Mouse (Mus musculus) cerebellum, postnatal 25 days (tissue): ENCODE results near the gene Prima1.

Source experiments
- DNase-seq, 2 experiments: peaks; one replicate each; pipeline ENCODE4 v3.0.0; 2021; ENCODE audit warnings: mixed read lengths in 2 of 2

The Prima1 gene

DNA sequence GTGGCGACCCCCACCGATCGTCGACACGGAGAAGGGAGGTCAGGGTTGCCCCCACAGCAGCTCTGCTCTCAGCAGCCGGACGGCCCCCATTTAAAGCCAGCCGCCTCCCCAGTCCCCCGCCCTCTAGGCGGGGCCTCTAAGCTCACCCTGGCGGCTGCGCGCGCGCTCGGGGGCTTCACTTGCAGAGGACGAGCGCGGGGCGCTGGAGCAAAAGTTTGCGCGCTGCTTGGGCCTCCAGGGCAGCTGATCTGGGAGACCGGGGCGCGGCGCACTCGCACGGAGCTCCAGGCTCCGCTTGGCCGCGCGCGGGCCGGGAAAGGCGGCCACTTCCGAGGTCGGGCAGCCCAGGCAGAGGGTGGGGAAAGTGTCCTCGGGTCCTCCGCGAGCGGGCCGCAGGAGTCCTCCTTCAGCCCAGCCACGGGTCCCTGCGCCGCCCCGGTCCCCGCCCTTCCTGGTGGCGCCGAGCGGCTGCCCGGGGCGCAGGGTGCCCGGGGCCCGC, at the start of gene Prima1:
Prima1 (minus strand) TSS at position 68 of the 499 bp plus-strand sequence.
- DNase-seq, result peak; percentile 37 to 58

DNA sequence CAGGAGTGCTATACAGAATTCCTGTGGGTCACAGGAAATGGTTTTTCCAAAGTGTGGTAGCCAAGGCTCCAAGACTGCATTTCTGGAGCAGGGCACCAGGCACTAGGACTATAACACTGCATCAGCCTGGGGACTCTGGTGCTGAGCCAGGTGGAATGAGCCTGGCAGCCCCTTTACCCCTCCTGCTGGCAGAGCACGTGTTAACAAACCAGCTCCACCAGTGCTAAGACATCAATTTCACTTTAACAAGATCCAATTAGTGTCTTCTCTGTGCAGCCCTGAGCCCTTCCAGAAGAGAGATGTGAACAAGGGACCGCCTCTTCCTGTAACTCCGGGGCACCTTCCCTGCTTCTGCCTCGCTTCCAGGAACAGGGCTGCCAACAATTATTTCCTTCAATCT, 45.3 kb upstream of the Prima1 start:
- no peak for DNase-seq

DNA sequence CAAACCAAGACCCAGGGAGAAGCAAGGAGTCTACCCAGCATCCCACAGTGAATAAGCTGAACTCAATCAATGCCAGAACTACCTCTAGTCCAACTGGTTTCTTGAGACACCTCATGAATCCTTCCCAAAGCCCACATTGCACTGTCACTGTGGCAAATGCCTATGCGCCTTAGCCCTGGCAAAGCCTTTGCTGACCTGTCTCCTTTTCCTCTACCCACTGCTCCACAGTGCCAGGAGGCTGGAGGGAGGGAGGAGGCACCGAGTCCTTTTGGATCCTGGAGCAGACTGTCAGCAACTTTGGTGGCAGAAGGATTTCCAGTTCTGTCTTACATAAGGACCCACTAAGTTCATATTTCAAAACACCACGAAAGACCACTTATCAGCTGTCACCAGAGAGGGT, 41.5 kb upstream of the Prima1 start:
- DNase-seq, result no peak

DNA sequence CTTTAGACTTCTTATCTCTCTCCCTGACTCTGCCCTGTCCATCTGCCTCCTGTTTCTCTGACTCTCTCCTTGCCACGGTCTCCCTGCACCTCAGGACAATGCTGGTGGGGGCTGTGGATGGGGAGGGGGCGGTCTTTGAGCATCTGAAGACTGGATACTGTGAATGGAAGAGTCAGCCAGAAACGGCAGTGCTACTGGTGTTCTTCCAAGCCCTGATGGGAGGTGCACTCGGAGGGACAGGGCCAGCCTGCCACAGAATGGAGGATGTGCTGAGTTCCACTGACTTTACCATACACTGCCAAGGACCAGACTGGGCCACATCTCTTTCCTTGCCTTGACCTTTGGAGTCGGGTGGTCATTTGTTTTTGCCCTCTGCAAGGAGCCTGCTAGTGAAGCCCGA, 41.0 kb upstream of the Prima1 start:
- no peak for DNase-seq

DNA sequence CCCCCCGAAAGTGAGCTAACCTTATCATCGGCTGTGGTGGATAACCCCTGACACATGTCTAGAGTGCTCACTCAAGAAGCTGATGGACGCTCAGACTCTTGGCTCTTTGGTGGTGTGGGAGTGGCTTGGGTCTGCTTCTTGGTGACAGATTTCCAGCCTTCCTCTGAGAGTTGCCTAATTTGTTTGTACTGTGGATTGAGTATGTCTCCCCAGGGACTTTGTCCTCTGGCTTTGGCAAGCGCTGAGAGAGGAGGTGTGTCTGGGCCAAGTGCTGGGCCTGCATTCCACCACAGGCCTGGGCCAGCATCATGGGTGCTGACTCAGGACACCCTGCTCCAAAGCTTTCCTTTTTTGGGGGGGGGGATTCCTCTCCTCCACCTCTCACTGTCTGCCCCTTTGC, 40.0 kb upstream of the Prima1 start:
- no peak for DNase-seq

DNA sequence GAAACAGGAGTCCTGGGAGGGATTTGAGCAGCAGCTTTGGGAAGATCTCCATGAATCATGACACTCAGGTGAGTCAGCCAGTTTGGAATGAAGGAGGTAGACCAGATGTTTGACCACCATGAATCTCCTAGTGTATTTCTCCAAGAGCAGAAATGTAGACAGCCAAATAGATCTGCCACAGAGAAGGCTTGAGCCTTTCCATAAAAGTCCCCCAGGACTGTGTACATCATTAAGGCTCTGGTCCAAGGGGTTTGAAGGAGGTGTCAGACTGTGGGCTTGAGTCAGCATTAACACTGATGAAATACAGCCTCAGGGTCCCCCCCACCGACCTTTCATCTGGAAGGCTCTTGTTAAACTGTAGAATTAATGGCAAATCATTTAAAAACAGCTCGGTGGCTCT, 39.5 kb upstream of the Prima1 start:
- no peak for DNase-seq

DNA sequence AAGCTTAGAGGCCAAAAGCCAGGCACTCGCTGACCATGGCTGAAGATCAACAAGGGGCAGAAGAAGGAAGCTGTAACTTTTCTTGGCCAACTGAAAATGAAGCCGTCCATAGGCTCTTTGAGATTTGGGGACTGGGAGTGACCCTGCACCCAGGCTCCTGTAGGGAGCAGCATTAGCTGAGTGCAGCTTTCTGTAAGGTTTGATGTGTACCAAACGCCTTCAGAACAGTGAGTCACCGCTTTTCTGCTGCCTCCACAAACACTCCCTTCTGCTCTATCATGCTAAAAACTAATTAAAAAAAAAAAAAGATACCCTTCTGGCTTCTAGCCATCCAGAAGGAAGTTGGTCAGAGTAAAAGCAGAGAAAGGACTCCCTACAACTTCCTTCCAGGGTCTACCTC, 34.5 kb upstream of the Prima1 start:
- no peak for DNase-seq

DNA sequence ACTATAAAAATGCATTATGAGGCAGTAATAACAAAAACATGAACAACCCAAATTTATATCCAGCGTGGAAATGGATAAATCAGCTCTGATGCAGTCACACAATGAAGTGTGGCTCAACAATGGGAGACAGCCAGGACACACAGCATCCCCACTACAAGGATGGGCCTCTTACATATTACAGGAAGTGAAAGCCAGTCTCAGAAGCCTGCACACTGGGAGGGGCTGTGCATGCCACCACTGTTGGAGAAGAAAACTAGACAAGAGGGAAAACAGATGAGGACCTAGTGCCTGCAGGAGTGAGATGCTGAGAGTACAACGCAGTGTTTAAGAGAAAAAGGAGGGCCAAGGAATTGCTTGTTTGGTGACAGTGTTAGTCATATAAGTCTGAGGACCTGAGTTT, 31.8 kb upstream of the Prima1 start:
- DNase-seq, result no peak

DNA sequence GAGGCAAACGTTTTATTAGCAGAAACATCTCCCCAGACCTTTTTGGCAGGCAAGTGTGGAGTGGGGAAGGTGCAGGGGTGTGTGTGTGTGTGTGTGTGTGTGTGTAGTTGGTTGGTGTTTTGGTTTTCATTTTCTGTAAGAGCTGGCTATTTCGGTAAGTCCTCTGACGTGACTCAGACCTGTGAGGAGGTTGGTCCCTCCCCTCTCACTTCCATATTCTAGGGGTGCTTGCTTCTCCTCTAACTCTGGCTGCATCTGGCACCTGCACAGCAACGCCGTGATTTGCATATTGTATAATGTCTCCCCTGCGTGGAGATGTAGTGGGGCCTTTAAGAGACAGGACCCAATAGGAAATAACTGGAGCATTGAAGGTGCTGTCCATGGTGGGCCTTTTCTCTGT, 31.1 kb upstream of the Prima1 start:
- DNase-seq, result no peak

DNA sequence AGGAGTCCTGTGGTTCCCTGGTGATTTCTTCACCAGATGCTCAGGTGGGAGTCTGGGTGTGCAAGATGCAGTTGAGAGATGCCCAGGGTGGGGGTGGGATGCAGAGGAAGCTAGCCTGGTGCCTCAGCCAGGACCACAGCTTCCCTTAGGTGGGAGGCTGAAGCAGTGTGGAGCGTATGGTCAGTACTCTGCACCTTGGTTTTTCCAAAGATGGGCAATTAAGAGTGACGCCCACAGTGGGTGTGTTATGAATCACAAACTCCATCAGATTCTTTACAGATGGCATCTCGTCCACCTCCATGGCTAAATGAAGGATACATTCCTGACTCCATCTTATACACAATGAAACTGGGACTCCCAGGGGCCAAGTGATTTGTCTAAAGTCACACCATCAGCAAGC, 30.2 kb upstream of the Prima1 start:
- no peak for DNase-seq

DNA sequence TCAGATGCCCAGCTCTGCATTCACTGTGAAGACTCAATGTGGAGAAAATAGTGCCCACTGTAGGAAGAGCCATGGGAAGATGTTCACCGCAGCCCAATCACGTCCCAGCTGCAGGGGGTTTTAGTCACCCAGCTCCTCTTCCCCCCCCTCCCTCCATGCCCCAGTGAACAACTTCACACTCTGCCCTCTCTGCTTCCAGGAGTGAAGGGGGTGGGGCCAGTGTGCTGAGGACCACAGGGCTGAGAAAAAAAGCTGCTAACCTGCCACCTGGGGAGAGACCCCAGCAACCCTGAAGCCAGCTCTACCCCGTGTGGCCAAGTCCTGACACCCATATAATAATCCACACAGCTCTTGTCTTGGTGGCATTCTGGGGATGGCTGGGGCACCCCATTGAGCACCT, 24.7 kb upstream of the Prima1 start:
- no peak for DNase-seq

DNA sequence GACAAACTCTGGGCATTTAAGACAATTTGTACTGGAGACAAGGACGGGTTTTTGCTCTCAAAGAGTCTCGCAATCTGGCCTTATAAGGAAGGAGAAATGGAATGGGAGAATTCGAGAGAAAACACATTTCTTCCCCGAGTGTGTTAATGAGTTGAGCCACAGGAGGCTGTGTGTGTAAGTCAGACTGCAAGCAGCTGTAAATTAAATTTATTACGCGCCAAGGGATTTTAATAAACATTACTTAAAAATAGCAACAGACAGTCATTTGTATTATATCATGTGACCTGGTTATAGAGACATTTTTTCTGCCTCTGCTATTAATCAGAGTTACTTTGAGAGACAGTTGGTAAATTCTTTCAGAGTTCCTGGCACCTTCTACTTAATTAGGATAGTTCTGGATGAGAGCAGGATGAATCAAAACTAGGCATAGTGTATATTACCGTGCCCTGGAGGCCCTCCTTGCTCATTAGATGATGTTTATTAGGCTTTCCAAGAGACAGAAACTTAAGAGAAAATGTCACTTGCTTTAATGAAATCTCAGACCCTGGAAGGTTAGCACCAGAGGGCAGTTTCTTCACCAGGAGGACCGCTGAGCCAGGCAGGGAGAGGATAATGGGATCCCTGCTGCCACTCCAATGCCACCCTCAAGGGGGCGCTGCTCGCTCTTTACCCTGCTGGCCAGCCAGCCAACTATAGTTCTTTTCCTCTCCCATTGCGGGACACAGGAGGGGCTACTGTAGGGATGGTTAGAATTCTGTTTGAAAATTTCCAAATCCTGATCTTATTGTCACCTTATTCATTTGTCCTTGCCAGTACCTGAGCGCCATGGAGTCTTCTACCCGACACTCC, 20.3 kb upstream of the Prima1 start:
- peak in 1 of 2 experiments; percentile 18 for DNase-seq

DNA sequence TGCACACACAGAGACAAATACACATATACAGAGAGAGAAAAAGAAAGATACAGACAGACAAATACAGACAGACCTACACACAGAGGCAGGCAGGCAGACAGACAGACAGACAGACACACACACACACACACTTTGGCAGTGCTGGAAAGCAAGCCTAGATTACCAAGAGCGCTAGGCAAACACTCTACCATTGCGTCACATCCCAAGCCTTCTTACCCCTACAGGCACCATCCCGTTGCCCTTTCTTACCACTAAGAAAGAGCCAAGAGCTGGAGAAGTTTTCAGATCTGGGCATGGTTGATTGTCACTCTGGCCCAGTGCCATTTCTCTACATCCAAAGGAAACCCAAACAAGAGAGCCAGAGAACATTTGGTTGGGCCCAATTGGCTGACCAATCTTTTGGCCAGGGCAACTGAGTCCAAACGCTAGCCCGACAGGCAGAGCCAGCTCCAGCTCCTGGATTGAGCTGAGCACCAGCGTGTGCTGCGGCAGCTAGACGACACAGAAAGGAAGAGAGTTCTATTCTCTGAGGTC, 11.0 kb upstream of the Prima1 start:
- no peak for DNase-seq

DNA sequence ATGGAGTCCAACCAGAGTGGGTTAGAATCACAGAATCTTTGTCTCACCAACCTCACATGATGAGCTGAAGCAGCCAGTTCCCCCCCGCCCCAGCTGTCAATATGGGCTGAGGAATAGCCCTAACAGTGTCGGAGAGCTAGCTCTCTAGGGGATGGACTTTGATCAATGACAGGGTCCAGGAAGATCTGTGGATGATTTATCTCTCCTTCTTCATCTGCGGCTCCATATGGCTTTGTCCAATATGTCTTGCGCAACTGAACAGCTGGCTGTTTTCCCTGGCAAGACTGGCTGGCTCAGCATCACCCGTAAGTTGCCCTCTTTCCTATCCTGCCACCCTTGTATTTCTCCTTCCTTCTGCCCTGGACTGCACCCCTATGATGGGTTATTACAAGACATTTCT, 9.2 kb upstream of the Prima1 start:
- DNase-seq, result no peak

DNA sequence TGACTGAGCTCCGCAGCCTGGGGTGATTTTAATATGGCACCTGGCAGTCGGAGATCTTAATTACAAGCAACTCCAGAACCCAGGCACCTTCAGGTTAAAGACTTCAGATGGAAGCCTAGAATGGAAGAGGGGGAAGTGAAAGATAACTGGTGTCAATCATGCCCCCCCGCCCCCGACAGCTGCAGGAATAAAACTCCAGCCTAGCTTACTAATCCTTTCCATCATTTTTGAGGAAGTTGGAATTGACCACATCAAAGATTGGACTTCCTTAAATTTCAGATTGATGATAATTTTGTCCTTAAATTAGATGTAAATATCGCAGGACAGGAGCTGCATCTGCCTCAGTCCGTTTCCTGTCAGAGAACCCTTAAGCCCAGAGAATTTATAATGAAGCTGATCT, 8.4 kb upstream of the Prima1 start:
- DNase-seq, result no peak

DNA sequence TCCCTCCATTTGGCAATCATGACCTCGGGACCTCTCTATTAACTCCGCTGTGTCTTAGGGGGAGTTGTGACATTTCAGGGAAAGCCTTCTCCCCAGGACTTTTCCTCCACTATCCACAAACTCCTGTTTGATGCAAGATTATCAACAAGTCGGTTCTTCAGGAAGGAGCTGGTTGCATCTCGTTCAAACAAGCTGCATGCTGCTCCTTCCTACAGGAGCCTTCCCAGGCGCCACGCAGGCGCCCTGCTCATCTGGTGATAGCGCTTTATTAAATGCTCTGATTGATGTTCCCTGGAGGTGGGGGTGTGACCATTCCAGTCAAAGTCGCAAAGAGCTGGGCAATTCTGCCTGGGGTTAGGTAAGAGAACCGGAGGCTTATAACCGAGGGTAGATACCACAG, 1.1 kb upstream of the Prima1 start:
- no peak for DNase-seq

DNA sequence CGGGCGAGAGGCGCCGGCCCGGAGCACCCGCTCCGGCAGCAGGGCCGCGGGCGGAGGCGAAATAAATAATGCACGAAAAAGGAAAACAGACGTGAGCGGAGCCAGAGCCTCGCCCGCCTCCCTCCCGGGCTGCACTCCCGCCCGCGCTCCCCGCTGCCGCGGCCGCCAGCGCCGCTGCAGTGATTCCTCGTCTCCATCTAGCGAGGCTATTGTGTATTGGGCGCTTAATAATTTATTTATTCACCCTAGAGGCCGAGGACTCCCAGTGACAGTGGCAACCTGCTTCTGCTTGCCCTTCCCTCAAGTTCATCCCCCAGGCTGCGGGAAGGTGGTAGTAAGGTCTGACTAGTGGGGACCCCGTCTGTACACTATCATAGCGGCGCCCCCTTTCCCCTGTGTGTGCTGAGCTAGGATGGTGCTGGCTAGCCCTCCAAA, 658 bp upstream of the Prima1 start:
- peak; percentile 35 to 66 for DNase-seq

DNA sequence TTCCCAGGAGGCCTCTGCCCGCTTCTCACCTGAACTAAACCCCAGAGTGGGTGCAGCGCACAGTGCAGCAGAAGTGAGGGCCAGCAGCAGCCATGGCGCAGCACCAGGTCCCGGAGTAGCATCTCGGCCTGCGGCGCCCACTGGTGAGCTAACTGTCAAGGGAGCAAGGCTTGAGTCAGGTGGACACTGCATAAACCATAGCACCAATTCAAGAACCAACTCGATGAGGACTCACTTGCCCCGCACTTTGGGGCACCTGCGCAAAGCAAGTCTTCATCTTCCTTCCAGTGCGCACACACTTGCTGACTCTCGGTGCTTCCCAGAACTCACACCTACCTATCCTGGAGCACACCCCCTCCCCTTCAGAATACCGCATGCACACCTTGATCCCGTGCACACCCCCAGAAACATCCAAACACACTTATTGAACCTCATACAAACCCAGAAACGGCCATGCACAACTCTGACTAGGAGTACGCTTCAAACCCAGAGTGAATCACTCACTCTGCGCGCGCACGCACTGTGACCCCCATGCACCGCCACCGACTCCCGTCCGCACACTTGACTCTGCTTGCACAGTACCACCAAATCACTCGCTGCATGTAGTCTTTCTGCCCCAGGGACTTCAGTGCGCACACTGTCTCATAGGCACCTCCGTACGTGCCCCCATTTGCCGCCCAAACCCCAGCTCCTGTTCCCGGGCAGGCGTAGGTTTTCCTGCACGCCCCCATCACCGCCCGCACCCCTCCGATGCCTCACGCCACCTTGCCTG, 453 bp downstream of the Prima1 start:
- DNase-seq, result no peak

DNA sequence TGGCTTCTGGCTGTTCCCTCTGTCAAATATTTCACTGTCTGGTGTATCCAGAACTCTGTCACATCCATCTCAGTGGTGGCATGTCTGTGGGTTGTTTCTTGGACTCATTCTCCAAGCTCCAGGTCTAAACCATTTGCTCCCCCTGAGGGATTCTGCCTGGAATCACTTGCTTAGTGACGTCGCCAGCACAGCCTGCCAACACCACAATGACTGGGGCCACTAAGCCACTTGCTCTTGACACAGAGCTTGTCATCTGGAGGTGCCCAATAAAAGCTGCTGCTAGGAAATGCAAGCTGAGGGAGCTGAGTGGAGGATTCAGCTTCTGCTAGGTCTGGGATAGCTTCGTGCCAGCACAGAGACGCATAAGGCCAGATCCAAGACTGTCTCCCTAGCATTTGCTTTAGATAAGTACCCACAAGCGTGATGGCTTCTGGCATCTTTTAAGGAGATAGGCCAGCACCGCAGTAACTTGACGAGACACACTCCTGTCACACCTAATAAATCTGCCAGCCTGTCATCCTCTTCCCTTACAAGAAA, 3.0 kb downstream of the Prima1 start:
- DNase-seq, result no peak

DNA sequence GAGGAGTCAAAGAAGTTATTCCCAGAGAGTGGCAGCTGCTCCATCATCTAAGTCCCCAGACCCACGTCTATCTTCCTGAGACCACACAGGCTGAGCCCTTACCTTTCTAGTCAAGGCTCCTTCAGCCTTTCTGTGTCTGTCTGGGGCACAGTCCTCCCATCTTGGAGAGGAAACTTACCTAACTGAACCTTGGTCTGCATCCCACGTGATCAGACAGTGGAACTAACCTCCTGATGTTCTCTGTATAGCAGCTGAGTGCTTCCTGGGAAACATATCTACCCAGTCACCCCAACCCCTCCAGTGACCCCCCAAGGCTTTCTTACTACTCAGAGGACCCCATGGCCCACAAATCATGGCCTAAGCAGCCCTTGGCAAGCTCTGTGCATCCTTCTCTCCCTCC, 6.1 kb downstream of the Prima1 start:
- no peak for DNase-seq

DNA sequence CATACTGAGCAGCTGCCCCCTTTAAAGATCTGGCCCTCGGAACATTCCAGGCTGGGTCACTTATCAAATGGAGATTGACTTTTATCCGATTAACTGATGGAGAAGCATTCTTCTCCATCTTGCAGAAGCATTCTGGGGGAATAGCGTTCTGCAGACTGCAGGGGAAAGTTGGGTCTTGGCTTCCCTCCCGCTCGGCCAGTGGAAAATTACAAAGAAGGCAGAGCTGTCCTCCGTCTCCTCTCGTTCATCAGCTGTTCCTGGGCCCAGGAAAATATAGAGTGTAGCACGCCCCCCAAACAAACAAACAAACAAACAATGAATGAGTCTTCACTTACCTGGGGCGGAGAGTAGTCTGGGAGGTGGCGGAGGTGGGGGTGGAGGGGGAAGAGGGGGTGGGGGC, 6.7 kb downstream of the Prima1 start:
- DNase-seq, result no peak

DNA sequence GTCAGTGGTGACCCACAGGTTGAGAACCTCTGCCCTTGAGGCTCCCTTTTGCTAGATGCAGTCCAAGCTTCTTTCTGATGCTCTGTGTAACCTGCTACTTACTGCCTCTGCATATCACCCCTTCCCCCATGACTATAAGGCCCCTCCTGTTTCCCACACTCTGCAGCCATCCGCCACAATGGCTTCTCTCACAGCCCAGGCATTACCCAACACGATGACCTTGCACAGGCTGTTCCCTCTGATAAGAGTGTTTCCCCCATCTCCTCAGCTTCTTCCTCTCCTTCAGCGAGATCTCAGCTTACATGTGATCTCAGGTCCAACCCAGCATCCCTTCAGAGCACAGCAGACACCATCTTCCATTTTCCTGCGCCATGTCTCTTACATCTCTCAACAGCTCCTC, 12.9 kb downstream of the Prima1 start:
- DNase-seq, result no peak

DNA sequence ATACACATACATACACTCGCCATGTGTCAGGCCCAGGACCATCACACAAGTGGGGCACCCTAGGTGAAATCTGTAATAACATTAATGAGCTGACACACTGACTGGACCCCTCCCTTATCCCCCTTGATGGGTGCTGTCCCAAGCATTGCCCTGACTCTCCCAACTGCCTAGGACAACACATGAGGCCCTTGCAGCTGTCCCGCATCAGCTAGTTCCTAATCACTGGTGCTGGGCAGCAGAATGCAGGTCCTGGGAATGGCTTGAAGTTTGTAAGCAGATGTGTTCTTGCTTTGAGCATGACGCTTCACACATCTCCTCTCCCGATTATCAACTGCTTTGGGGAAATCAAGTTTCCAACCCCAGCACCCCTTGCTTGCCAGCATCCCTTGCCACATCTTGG, 15.8 kb downstream of the Prima1 start:
- no peak for DNase-seq

DNA sequence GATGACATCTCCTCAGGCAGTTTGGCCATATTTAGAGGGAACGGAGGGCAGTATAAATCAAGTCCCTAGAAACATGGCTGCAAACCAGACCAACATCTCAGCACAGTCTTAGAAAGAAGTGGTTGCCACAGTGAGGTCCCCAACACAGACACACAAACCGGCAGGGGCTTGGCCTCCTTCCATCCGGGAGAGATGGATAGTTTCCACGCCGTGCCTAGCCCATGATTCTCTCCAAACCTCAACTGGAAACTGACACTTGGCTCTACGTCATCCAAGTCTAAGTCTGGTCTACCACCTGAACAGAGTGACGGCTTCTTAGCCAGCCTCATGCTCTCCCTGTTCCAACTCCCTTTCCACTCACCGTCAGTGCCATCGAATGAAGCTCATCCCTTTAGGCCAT, 18.3 kb downstream of the Prima1 start:
- DNase-seq, result peak in 1 of 2 experiments; percentile 14
